Mouse (Mus musculus) kidney, postnatal 25 days (tissue): ENCODE data around the gene Tmem240.
"Not testable (repeated sequence)": the region's sequence is repeated elsewhere in the genome, so short reads cannot be mapped to it uniquely, and the experiment has no call there.

ENCODE experiments used
- DNase-seq, 2 experiments: peaks; one replicate each; pipeline ENCODE4 v3.0.0; 2021; ENCODE audit warnings: mixed read lengths in 2 of 2

The Tmem240 gene

GRCm38 (mm10) chr4:155734350-155734941, at the start of gene Tmem240:
Tmem240 (plus strand) TSS chr4:155734800.
- peak; percentile 80 to 93 for DNase-seq

GRCm38 (mm10) chr4:155687764-155688163, 46.8 kb upstream of the Tmem240 start:
- DNase-seq: not testable (repeated sequence)

- DNase-seq: no peak
Measured at GRCm38 (mm10) chr4:155690571-155691375, 43.8 kb upstream of the Tmem240 start.

GRCm38 (mm10) chr4:155692421-155692820, 42.2 kb upstream of the Tmem240 start:
- peak in 1 of 2 experiments; percentile 10 for DNase-seq

- DNase-seq: peak; percentile 60 to 72
Measured at GRCm38 (mm10) chr4:155694111-155694481, 40.5 kb upstream of the Tmem240 start, which contains the start of gene Fndc10. Fndc10 (plus strand) TSS chr4:155694342.

GRCm38 (mm10) chr4:155694482-155695401, 39.9 kb upstream of the Tmem240 start:
- DNase-seq: peak; percentile 33 to 56

GRCm38 (mm10) chr4:155695531-155696062, 39.0 kb upstream of the Tmem240 start:
- no peak for DNase-seq

GRCm38 (mm10) chr4:155696261-155697255, 38.0 kb upstream of the Tmem240 start:
- DNase-seq: no peak

- no peak for DNase-seq
Measured at GRCm38 (mm10) chr4:155700425-155700824, 34.2 kb upstream of the Tmem240 start.

- no peak for DNase-seq
Measured at GRCm38 (mm10) chr4:155703425-155703929, 31.1 kb upstream of the Tmem240 start.

- peak; percentile 95 to 96 for DNase-seq
Measured at GRCm38 (mm10) chr4:155704721-155705591, 29.6 kb upstream of the Tmem240 start, which contains the start of gene Ssu72. Ssu72 (plus strand) TSS chr4:155704800.

- DNase-seq: no peak
Measured at GRCm38 (mm10) chr4:155705592-155705929, 29.0 kb upstream of the Tmem240 start.

GRCm38 (mm10) chr4:155708582-155708981, 26.0 kb upstream of the Tmem240 start:
- DNase-seq: no peak

GRCm38 (mm10) chr4:155708988-155709387, 25.6 kb upstream of the Tmem240 start:
- no peak for DNase-seq

- DNase-seq: no peak
Measured at GRCm38 (mm10) chr4:155710521-155711252, 23.9 kb upstream of the Tmem240 start.

GRCm38 (mm10) chr4:155721668-155722083, 12.9 kb upstream of the Tmem240 start:
- DNase-seq: peak; percentile 24 to 42

- DNase-seq: no peak
Measured at GRCm38 (mm10) chr4:155727993-155728392, 6.6 kb upstream of the Tmem240 start.

- no peak for DNase-seq
Measured at GRCm38 (mm10) chr4:155733267-155733666, 1.3 kb upstream of the Tmem240 start.

- DNase-seq: peak; percentile 53 to 80
Measured at GRCm38 (mm10) chr4:155734951-155735702, 527 bp downstream of the Tmem240 start.
